Mouse (Mus musculus) myocyte (in vitro differentiated cells): ENCODE measurements at regions not wholly inside any gene's neighbourhood (a gene's known extent, or its start where the extent isn't known, plus 50 kb on each side); places are given as distances from the start of the nearest gene placed in this dataset.

Source experiments
- H3K27me3 ChIP-seq: one replicate; pipeline ENCODE4 v1.6.1; 2011; ENCODE audit not compliant: control insufficient read depth, insufficient read depth, insufficient read length
- H3K36me3 ChIP-seq: one replicate; pipeline ENCODE4 v1.6.1; 2011; ENCODE audit not compliant: control insufficient read depth, insufficient read depth
- H3K4me2 ChIP-seq: one replicate; pipeline ENCODE4 v1.6.1; 2011; ENCODE audit warnings: low read depth, control low read depth
- H3K4me3 ChIP-seq: one replicate; pipeline ENCODE4 v1.5.1; 2011; ENCODE audit warnings: mild to moderate bottlenecking, control low read depth, moderate library complexity
- H3K79me2 ChIP-seq: one replicate; pipeline ENCODE4 v1.6.1; 2011; ENCODE audit not compliant: control insufficient read depth, insufficient read depth
- H3ac ChIP-seq: one replicate; pipeline ENCODE4 v1.6.1; 2011; ENCODE audit not compliant: control insufficient read depth, insufficient read length
- CEBPB ChIP-seq: IDR thresholded peaks from 2 replicates; pipeline ENCODE4 v1.6.1; 2011; ENCODE audit warnings: mild to moderate bottlenecking, moderate library complexity; ENCODE audit not compliant: poor library complexity, insufficient read depth, severe bottlenecking
- E2F4 ChIP-seq: IDR thresholded peaks from one replicate; pipeline ENCODE4 v1.6.1; 2011; ENCODE audit warnings: mild to moderate bottlenecking, control low read depth, moderate library complexity; ENCODE audit not compliant: insufficient read depth
- MAX ChIP-seq: IDR thresholded peaks from one replicate; pipeline ENCODE4 v1.6.1; 2011; ENCODE audit warnings: low read depth, mild to moderate bottlenecking, control low read depth
- MYOD1 ChIP-seq, 3 experiments: IDR thresholded peaks; one replicate each; pipeline ENCODE4 v1.6.1; 2011; ENCODE audit warnings: control low read depth in 2 of 3, low read depth in 2 of 3, mild to moderate bottlenecking in 2 of 3, moderate library complexity in 1 of 3; ENCODE audit not compliant: insufficient read length in 2 of 3, control insufficient read depth in 1 of 3
- MYOG ChIP-seq, 3 experiments: IDR thresholded peaks; one replicate each; pipeline ENCODE4 v1.6.1; 2011; ENCODE audit warnings: control low read depth in 2 of 3, low read depth in 2 of 3, mild to moderate bottlenecking in 2 of 3; ENCODE audit not compliant: insufficient read length in 2 of 3, control insufficient read depth in 1 of 3, insufficient read depth in 1 of 3
- POLR2A ChIP-seq: IDR thresholded peaks from one replicate; pipeline ENCODE4 v1.6.1; 2011; ENCODE audit warnings: low read depth, mild to moderate bottlenecking, control low read depth, moderate library complexity; ENCODE audit not compliant: insufficient read length
- POLR2AphosphoS2 ChIP-seq: IDR thresholded peaks from one replicate; pipeline ENCODE4 v1.6.1; 2011; ENCODE audit warnings: low read depth, control low read depth; ENCODE audit not compliant: insufficient read length
- REST ChIP-seq: IDR thresholded peaks from one replicate; pipeline ENCODE4 v1.6.1; 2011; ENCODE audit warnings: mild to moderate bottlenecking, control low read depth, moderate library complexity; ENCODE audit not compliant: insufficient read depth, insufficient read length
- SRF ChIP-seq: IDR thresholded peaks from one replicate; pipeline ENCODE4 v1.6.1; 2011; ENCODE audit warnings: low read depth; ENCODE audit not compliant: control insufficient read depth, insufficient read length
- TCF12 ChIP-seq: IDR thresholded peaks from one replicate; pipeline ENCODE4 v1.6.1; 2011; ENCODE audit warnings: mild to moderate bottlenecking, control low read depth; ENCODE audit not compliant: poor library complexity, insufficient read depth, severe bottlenecking
- TCF3 ChIP-seq: IDR thresholded peaks from one replicate; pipeline ENCODE4 v1.6.1; 2011; ENCODE audit warnings: low read depth, control low read depth; ENCODE audit not compliant: insufficient read length
- USF1 ChIP-seq: IDR thresholded peaks from one replicate; pipeline ENCODE4 v1.6.1; 2011; ENCODE audit warnings: low read depth, mild to moderate bottlenecking, control low read depth, moderate library complexity

DNA sequence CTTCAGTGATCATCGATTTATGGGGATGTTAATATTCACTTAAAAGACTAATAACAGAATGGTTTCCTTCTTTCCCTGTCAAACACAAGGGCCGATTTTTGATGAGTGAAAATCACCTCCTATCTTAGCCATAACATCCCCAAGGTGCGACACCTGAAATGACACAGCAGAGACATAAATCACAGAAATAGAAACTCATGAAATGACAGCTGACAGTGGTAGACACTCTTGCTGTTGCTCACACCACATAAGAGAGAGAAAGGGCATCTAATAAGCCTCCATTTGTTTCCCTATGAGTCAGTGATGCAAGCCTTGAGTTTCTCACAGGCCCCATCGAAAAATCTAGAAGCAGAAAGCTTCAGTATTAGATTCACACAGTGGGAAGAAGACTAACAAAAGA, 63.9 kb upstream of the Rbpj start:
- Histone ChIP-seq H3K79me2 (no peaks in the 10 kb centered on the region), H3K4me2 (no peak overlapping the region), H3K36me3 (no peaks in the 10 kb centered on the region), H3K27me3 (no peaks in the 10 kb centered on the region), H3ac (no peak overlapping the region), H3K4me3 (no peak overlapping the region)
- TF ChIP-seq MYOG (IDR thresholded peaks at IDR 0.05; ENCODE audit: control insufficient read depth in 1 of 3, insufficient read depth in 1 of 3, insufficient read length in 2 of 3, low read depth in 2 of 3), result peak in 1 of 3 experiments; percentile 18
- TF ChIP-seq MYOD1 (IDR thresholded peaks at IDR 0.05; ENCODE audit: control insufficient read depth in 1 of 3, insufficient read length in 2 of 3, low read depth in 2 of 3), result no peak
- no peak for TF ChIP-seq TCF12
- TF ChIP-seq SRF, result no peak
- TF ChIP-seq E2F4, result no peak

DNA sequence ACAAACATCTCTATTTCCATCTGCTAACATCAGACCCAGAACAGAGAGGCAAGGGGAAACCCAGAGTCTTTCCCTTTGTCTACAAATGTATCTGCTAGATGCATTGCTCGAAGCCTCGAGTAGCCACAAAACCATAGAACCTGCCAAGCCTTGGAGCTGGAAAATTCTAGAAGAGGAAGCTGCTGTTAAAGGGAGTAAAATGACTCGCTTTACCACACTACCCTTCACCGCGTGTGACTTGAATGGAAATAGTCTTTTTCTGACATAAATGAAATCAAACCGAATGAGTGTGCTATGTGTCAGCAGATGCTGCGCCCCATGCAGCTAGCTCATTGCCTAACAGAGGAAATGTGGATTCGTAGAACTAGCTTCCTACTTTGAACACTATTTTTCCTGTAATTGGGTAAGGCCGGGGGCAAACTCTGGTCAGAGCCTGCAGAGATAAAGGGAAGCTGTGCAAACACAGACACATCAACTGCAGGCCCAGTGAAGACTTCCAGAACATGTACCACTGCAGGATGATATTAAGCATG, 63.3 kb upstream of the Rbpj start:
- no peak overlapping the region for H3ac ChIP-seq
- H3K4me3 ChIP-seq, result no peak overlapping the region
- H3K27me3 ChIP-seq, result no peaks in the 10 kb centered on the region
- peak overlapping the region; percentile 48 for H3K4me2 ChIP-seq
- TF ChIP-seq TCF3 (no peak), CEBPB (0 out of 2 replicates have a peak, but pooled peaks have one; percentile 24)
- H3K79me2 ChIP-seq, result no peaks in the 10 kb centered on the region
- no peaks in the 10 kb centered on the region for H3K36me3 ChIP-seq

DNA sequence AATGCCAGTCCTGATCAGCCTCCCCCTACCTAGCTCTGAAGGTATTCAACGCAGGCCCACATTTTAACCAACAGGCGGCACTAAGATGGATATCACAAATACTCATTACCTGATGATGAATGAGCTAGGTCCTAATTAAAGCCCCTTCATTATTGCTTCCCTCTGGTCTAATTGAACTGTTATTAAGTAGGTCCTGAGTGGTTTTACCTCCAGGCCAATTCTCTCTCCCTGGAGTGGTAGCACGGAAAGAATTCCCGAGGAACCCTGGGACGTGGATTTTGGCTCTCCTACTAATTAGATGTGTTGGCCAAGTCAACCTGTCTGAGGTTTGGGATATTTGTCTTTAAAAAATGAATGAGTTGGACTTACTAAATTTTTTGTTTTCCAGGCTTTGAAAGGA, 60.0 kb upstream of the Rbpj start:
- TF ChIP-seq REST (no peak), USF1 (no peak), CEBPB (no peak), E2F4 (no peak), SRF (no peak), POLR2AphosphoS2 (no peak), TCF12 (no peak), MYOG (IDR thresholded peaks at IDR 0.05; ENCODE audit: control insufficient read depth in 1 of 3, insufficient read depth in 1 of 3, insufficient read length in 2 of 3, low read depth in 2 of 3) (no peak), MYOD1 (IDR thresholded peaks at IDR 0.05; ENCODE audit: control insufficient read depth in 1 of 3, insufficient read length in 2 of 3, low read depth in 2 of 3) (no peak), MAX (no peak), POLR2A (no peak), TCF3 (no peak)
- no peaks in the 10 kb centered on the region for H3K27me3 ChIP-seq
- no peak overlapping the region for H3ac ChIP-seq
- H3K36me3 ChIP-seq, result no peaks in the 10 kb centered on the region
- no peaks in the 10 kb centered on the region for H3K79me2 ChIP-seq
- no peak overlapping the region for H3K4me2 ChIP-seq
- H3K4me3 ChIP-seq, result no peak overlapping the region

DNA sequence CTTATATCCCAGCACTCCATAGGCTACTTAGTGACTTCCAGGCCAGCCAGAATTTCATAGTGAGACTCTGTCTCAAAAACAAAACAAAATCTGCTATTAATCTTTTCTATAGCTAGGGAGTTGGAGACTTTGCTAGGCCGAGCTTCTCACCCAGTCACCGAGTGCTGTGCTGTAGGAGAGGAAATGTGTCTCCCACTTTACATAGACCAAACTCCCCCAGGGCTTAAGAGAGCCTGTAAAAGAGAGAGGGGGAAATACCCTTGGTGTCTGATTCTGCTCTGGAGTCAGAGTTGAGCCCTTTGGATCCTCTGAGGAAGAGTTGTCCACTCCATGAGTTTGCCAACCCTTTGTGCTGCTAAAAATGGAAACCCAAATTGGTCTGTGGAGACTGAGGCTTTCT, 58.3 kb upstream of the Rbpj start:
- no peak overlapping the region for H3ac ChIP-seq
- no peak for TF ChIP-seq USF1
- no peak for TF ChIP-seq TCF12
- no peak for TF ChIP-seq MYOD1 (IDR thresholded peaks at IDR 0.05; ENCODE audit: control insufficient read depth in 1 of 3, insufficient read length in 2 of 3, low read depth in 2 of 3)
- TF ChIP-seq CEBPB, result no peak
- TF ChIP-seq SRF, result no peak
- TF ChIP-seq POLR2AphosphoS2, result no peak
- H3K36me3 ChIP-seq, result no peaks in the 10 kb centered on the region
- H3K27me3 ChIP-seq, result no peaks in the 10 kb centered on the region
- H3K79me2 ChIP-seq, result no peaks in the 10 kb centered on the region
- H3K4me2 ChIP-seq, result no peak overlapping the region
- no peak overlapping the region for H3K4me3 ChIP-seq

DNA sequence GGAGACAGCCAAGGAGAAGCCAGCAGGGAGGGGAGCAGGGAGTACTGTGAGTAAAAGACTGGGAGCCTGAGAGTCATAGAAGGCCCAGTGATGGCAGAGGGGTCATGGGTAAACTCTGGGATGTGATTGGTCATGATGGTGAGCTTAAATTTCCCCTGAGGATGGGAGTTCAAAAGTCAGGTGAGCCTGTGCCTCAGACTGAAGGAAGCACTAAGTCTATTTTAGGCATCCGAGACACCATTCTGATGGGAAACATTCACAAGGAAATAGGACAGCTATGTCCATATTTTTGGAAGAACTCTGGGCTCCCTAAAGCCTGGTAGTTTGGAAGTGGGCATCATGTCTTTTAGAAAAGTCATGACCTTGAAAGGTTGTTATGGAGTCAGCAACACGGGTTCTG, 57.7 kb upstream of the Rbpj start:
- Histone ChIP-seq H3K4me2 (no peak overlapping the region), H3ac (no peak overlapping the region), H3K4me3 (no peak overlapping the region)

More for the DNA sequence above, 57.7 kb upstream of the Rbpj start:
- H3K79me2 ChIP-seq, result no peaks in the 10 kb centered on the region
- no peaks in the 10 kb centered on the region for H3K27me3 ChIP-seq
- H3K36me3 ChIP-seq, result no peaks in the 10 kb centered on the region
- TF ChIP-seq MYOD1 (IDR thresholded peaks at IDR 0.05; ENCODE audit: control insufficient read depth in 1 of 3, insufficient read length in 2 of 3, low read depth in 2 of 3) (no peak), POLR2A (no peak), MAX (no peak), SRF (no peak), REST (no peak), CEBPB (no peak), POLR2AphosphoS2 (no peak), TCF3 (no peak), TCF12 (no peak), E2F4 (no peak), MYOG (IDR thresholded peaks at IDR 0.05; ENCODE audit: control insufficient read depth in 1 of 3, insufficient read depth in 1 of 3, insufficient read length in 2 of 3, low read depth in 2 of 3) (no peak), USF1 (no peak)
